Mouse (Mus musculus): ENCODE measurements around the gene Olfr170.
"Not testable (repeated sequence)": the region's sequence is repeated elsewhere in the genome, so short reads cannot be mapped to it uniquely, and the experiment has no call there.

Olfr170 gene

DNA sequence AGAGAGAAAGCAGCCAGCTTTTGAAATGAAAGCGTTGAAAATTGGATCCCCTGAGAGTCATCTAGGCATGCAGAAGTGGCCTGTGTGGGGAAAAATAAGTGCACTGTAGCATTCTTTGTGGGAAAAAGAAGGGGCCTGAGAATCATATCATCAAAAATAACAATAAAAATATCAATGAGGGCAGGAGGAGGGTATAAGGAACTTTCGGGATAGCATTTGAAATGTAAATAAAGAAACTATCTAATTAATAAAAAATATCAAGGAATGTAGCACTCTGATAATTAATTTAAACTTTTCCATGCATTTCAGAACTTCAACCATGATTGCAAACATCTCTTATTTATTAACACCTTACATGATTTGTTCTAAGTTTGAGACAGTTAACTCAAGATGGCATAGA, at the start of gene Olfr170:
TSS of gene Olfr170 (minus strand) at position 101 of the 400 bp plus-strand sequence.
- DNase-seq, result not testable (repeated sequence)

DNA sequence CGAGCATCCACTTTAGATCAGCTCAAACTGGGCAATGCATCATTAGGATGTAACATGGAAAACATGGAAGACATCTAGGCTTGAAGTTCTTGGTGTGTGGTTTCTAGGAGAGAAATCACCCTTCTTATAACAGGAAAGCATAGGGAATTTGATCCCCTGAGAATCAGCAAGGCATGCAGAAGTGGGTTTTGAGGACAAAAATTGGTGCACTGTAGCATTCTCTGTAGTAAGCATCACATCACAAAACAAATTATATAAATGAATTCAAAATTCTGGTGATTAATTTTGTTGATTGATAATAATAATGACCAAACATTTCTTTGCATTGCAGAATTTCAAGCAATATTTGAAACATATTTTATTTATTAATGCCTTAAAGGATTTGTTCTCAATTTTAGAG, 18.1 kb upstream of the Olfr170 start, which contains the start of gene Olfr171:
TSS of gene Olfr171 (minus strand) at position 101 of the 400 bp plus-strand sequence.
- no peak for DNase-seq

DNA sequence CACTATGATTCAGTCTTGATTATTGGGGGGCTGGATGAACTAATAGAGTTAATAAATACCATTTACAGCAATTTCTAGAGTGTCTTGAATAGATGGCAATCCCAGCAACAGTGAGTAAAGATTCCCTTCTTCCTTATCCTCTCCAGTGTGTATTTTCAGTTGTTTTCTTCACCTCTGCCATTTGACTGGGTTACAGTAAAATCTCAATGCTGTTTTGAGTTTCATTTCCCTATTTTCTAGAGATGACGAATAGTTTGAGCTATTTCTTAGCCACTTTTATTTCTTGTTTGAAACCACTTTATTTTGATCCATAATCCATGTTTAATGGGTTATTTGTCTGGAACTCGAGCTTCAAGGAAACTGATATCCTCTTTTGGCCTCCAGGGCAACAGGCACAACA, 8.5 kb downstream of the Olfr170 start:
- DNase-seq, result no peak

DNA sequence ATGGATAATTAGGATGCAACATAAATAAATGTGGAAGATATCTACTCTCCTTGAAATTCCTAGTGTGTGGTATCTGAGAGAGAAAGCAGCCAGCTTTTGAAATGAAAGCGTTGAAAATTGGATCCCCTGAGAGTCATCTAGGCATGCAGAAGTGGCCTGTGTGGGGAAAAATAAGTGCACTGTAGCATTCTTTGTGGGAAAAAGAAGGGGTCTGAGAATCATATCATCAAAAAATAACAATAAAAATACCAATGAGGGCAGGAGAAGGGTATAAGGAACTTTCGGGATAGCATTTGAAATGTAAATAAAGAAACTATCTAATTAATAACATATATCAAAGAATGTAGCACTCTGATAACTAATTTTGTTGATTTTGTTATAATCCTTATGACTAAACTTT, 40.0 kb downstream of the Olfr170 start, which contains the start of gene Olfr169:
TSS of gene Olfr169 (minus strand) at position 101 of the 400 bp plus-strand sequence.
- DNase-seq, result not testable (repeated sequence)

Measured in cerebellum, postnatal 14 days (tissue).